ENCODE assay signal across 13 mouse cellular contexts in the genomic region with DNA sequence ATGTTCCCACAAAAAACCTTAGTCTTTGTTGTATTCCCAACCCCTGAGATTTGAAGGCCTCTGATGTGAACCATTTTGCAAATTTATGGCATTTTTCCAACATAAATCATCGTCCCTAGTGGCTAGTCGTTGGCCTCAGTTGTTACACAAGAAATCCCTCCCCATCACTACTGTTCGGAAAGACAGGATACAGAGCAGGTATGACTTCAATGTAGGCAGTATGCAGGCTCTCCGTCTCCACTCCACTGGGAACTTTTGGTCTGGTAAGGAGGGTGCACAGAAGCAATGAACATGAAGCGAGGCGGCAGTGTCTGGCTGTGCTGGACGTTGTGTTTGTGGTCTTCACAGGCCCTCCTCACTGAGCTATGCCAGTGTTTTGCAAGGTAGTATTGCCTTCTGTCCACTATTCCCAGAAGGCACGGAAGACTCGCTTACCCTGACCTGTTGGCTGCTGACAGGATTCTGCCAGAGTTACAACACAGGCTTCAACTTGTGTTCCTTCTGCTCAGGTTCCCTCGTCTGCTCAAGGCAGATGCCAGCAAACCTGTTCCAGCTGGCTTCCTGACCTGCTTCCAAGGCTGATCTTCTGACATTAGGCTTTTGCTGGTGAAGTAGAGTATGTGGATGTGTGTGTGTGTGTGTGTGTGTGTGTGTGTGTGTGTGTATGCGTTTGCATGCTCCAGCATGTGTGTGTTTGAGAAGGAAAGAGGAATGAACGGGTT.
A peak's percentile ranks its signal among the peaks of the same experiment; 100 is the strongest.
DNase-seq lines count a peak whose midpoint lies in the region; ATAC-seq and TF ChIP-seq lines count a peak whose summit lies in the region.
"Had no signal": no experiment of that assay in that cellular context is flagged by ENCODE, and none has a peak within 500 bp of the region (broad histone marks: within the 10 kb centered on the region; RNA-seq: fewer than 3 reads in every experiment).

No protein-coding gene starts in this region.

- WGBS in lung, embryonic 15.5 days, result 61% methylated on average over 12 of the region's 12 CpGs

- H3K27me3 ChIP-seq in lung, embryonic 15.5 days, result no peaks in the 10 kb centered on the region
- H3K27me3 ChIP-seq: forebrain, embryonic 13.5 days; liver, embryonic 12.5 days; midbrain, embryonic 15.5 days had no signal

- H3K9me3 ChIP-seq in lung, embryonic 15.5 days, result no peaks in the 10 kb centered on the region
- H3K9me3 ChIP-seq: forebrain, embryonic 13.5 days; liver, embryonic 12.5 days; midbrain, embryonic 15.5 days had no signal

- no peak overlapping the region for H3K9ac ChIP-seq in lung, embryonic 15.5 days
- H3K9ac ChIP-seq: forebrain, embryonic 13.5 days; liver, embryonic 12.5 days; midbrain, embryonic 15.5 days had no signal

- peak; percentile 5 for DNase-seq in cerebellum, adult 9-11 months
- DNase-seq in cerebellum, adult 9-10 months, result no peak
- DNase-seq in lung, postnatal 10 days, result no peak
- peak; percentile 86 for DNase-seq in gastrocnemius, adult 2 months
- peak; percentile 42 for DNase-seq in mesoderm, embryonic 11.5 days (ENCODE audit: low read depth, low spot score)
- DNase-seq in heart, postnatal 36 days, result no peak
- DNase-seq in right cerebral cortex, postnatal 25 days, result no peak
- DNase-seq: thymus, postnatal 25 days had no signal

- TF ChIP-seq CTCF in gastrocnemius, adult 2 months (IDR thresholded peaks at IDR 0.05), result no peak

- no peak overlapping the region for H3K4me3 ChIP-seq in lung, embryonic 15.5 days
- H3K4me3 ChIP-seq in gastrocnemius, adult 2 months, result no peak overlapping the region
- H3K4me3 ChIP-seq: forebrain, embryonic 13.5 days; liver, embryonic 12.5 days; midbrain, embryonic 15.5 days had no signal

- H3K4me2 ChIP-seq in lung, embryonic 15.5 days, result no peak overlapping the region
- H3K4me2 ChIP-seq: forebrain, embryonic 13.5 days; liver, embryonic 12.5 days; midbrain, embryonic 15.5 days had no signal

- H3K36me3 ChIP-seq in lung, embryonic 15.5 days, result no peaks in the 10 kb centered on the region
- H3K36me3 ChIP-seq: liver, embryonic 12.5 days; midbrain, embryonic 15.5 days had no signal

- intact Hi-C loops in gastrocnemius, adult 2 months (cut with DNase I), result loop anchor here (2.0 to 5.0 kb wide), 2 partner anchors 36 to 69 kb away; no protein-coding TSS in a partner anchor
- intact Hi-C loops in heart, postnatal 36 days (cut with DNase I), result no loop called here

- no peak for ATAC-seq in lung, embryonic 15.5 days (ENCODE audit: borderline replicate concordance, extremely low read depth, low FRiP score, low TSS enrichment)
- ATAC-seq: forebrain, embryonic 13.5 days; inflammation-experienced regulatory T-cells, adult 6 months; liver, embryonic 12.5 days; midbrain, embryonic 15.5 days had no signal

- H3K4me1 ChIP-seq in lung, embryonic 15.5 days, result peaks cover 23% of the 10 kb centered on the region
- H3K4me1 ChIP-seq: forebrain, embryonic 13.5 days; liver, embryonic 12.5 days; midbrain, embryonic 15.5 days had no signal

- peak overlapping the region; percentile 21; the same call in 1 of the 2 replicates for H3K27ac ChIP-seq in lung, embryonic 15.5 days
- H3K27ac ChIP-seq in gastrocnemius, adult 2 months, result peak overlapping the region; percentile 75
- H3K27ac ChIP-seq: forebrain, embryonic 13.5 days; liver, embryonic 12.5 days; midbrain, embryonic 15.5 days had no signal

Comparison
In these comparisons a context has a peak if more than half of its experiments do, and no peak if none do; other contexts are left out.
1. DNase-seq: peak in cerebellum, adult 9-11 months (single experiment), gastrocnemius, adult 2 months (single experiment) and mesoderm, embryonic 11.5 days (single experiment); none in cerebellum, adult 9-10 months (single experiment), lung, postnatal 10 days (single experiment), heart, postnatal 36 days (0 of 2) and right cerebral cortex, postnatal 25 days (single experiment).